Mouse (Mus musculus) large intestine, adult 2 months (tissue): ENCODE measurements at regions not wholly inside any gene's neighbourhood (a gene's known extent, or its start where the extent isn't known, plus 50 kb on each side); places are given as distances from the start of the nearest gene placed in this dataset.
"Not testable (repeated sequence)": the region's sequence is repeated elsewhere in the genome, so short reads cannot be mapped to it uniquely, and the experiment has no call there.

Experiments used
- DNase-seq: peaks from one replicate; pipeline ENCODE4 v3.0.0-alpha.2; 2012; ENCODE audit warnings: low read depth, low spot score
- WGBS: fragments of 180-500 bp; shearing (Covaris S2); methylation state at CpG from one replicate; pipeline ENCODE4 v1.1.7; 2018; 5-methylcytosine and 5-hydroxymethylcytosine counted together

GRCm38 (mm10) chrX:92981141-92981540 lies 305.1 kb upstream of the Arx start:
- no peak for DNase-seq

GRCm38 (mm10) chrX:93002236-93002976 lies 283.8 kb upstream of the Arx start:
- DNase-seq = no peak
- WGBS = 51% methylated on average over 9 of the region's 9 CpGs

GRCm38 (mm10) chrX:93006681-93007080 lies 279.6 kb upstream of the Arx start:
- 72% methylated on average over 2 of the region's 2 CpGs for WGBS
- DNase-seq = no peak

- WGBS = 37% methylated on average over 2 of the region's 2 CpGs
- DNase-seq = no peak
These were observed 274.7 kb upstream of the Arx start for GRCm38 (mm10) chrX:93011578-93011977.

- DNase-seq = no peak
- WGBS = 81% methylated on average over 3 of the region's 3 CpGs
These were observed 269.9 kb upstream of the Arx start for GRCm38 (mm10) chrX:93016391-93016790.

GRCm38 (mm10) chrX:93041096-93041495 lies 245.1 kb upstream of the Arx start:
- WGBS = 82% methylated on average over 1 of the region's 1 CpGs
- DNase-seq = no peak

- no peak for DNase-seq
- WGBS = 59% methylated on average over 3 of the region's 3 CpGs
These were observed 243.5 kb upstream of the Arx start for GRCm38 (mm10) chrX:93042736-93043135.

GRCm38 (mm10) chrX:93048967-93049754 lies 237.1 kb upstream of the Arx start:
- WGBS = 70% methylated on average over 1 of the region's 1 CpGs
- DNase-seq = no peak

- no peak for DNase-seq
- WGBS = 36% methylated on average over 3 of the region's 3 CpGs
These were observed 236.5 kb upstream of the Arx start for GRCm38 (mm10) chrX:93049755-93050143.

- 82% methylated on average over 4 of the region's 4 CpGs for WGBS
These were observed 226.7 kb upstream of the Arx start for GRCm38 (mm10) chrX:93059533-93059932.

GRCm38 (mm10) chrX:93068884-93069283 lies 217.4 kb upstream of the Arx start:
- DNase-seq = peak; percentile 1
- 37% methylated on average over 7 of the region's 7 CpGs for WGBS

More at GRCm38 (mm10) chrX:93059533-93059932, 226.7 kb upstream of the Arx start:
- DNase-seq = no peak

GRCm38 (mm10) chrX:93069569-93070289 lies 216.5 kb upstream of the Arx start:
- WGBS = 12% methylated on average over 13 of the region's 13 CpGs
- DNase-seq = peak; percentile 21

- no peak for DNase-seq
- WGBS = 73% methylated on average over 5 of the region's 5 CpGs
These were observed 216.0 kb upstream of the Arx start for GRCm38 (mm10) chrX:93070290-93070611.

GRCm38 (mm10) chrX:93088976-93089375 lies 197.3 kb upstream of the Arx start:
- WGBS = 28% methylated on average over 3 of the region's 3 CpGs
- no peak for DNase-seq

GRCm38 (mm10) chrX:93097551-93097950 lies 188.7 kb upstream of the Arx start:
- WGBS = 57% methylated on average over 2 of the region's 2 CpGs

GRCm38 (mm10) chrX:93107930-93108567 lies 178.2 kb upstream of the Arx start:
- 82% methylated on average over 4 of the region's 4 CpGs for whole genome bisulfite sequencing
- no peak for DNase-seq

More at GRCm38 (mm10) chrX:93097551-93097950, 188.7 kb upstream of the Arx start:
- DNase-seq = no peak

GRCm38 (mm10) chrX:93154367-93154766 lies 131.9 kb upstream of the Arx start:
- not testable (repeated sequence) for DNase-seq

GRCm38 (mm10) chrX:93159105-93159504 lies 127.1 kb upstream of the Arx start:
- DNase-seq = no peak

GRCm38 (mm10) chrX:93160956-93161355 lies 125.3 kb upstream of the Arx start:
- 41% methylated on average over 1 of the region's 1 CpGs for WGBS
- DNase-seq = no peak
